Mouse (Mus musculus) urinary bladder, postnatal 14 days (tissue): Measurements from ENCODE around the gene Mroh7.
"Not testable (repeated sequence)": the region's sequence is repeated elsewhere in the genome, so short reads cannot be mapped to it uniquely, and the experiment has no call there.

Experiments
- DNase-seq: peaks from one replicate; pipeline ENCODE4 v3.0.0; 2021; ENCODE audit warnings: low spot score

Gene Mroh7

DNA sequence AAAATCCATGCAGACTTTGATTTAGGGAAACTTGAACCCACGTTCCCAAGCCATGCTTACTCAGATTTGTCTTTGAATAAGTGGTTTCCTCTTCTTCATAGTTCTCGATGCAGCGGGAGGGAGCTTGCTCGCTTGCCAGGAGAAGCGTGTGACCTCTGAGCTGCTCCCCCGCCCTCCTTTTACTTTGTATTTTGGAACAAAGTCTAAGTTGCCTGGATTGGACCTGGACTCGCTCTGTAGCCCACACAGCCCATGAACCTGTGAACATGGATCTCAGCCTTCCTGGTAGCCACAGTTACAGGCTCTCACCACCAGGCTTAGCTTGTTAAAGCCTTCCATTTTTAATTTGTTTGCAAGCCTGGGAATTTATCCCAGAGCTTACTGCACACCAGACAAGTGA lies at the start of gene Mroh7:
Gene Mroh7, minus strand, starts transcription at position 112 of the 400 bp plus-strand sequence.
- DNase-seq = no peak

DNA sequence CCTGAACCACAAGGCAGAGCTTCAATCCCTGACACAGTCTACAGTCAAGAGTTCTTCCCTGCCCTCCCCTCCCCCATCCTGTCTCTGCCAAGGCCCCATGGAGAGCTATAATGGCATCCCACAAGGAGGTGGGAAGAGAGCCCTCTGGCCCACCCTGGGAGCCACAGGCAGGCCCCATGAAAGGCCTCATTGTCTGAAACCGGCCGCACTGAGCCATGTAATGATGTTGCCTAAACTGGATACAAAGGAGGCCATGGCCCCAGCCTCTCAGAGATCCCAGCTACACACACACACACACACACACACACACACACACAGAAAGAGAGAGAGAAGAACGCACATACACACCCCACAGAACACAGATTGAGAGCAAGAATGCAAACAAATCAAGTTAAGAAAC lies 49.3 kb upstream of the Mroh7 start:
- no peak for DNase-seq

DNA sequence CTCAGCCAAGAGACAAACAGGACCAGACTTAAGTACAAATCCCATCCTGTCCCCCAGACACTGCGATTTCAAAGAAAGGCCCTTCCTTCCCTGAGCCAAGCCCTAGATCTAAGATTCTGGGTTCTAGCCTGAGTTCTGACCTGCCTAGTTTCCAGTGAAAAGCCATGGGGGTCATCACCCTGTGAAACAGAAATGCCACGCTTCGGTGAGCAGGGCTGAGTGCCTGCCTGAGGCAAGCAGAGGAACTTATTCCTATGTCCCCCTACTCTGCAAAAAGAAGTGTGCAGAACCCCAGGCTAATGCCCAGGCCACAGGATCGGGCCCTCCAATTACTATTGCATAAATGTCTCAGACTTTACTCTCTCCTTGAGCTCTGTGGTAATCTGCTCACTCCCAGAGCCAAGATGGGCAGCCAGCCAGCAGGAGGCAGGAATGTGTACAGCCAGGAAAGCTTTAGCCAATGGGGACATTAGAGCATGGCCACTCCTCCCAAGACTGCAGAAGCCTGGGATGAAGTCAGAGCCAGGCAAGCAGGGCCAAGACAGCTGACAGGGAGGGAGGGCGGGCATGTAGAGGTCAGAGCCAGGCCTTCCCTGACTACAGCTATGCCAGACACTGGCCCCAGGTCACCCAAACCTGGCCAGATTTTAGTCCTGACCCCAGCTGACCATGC lies 47.5 kb upstream of the Mroh7 start:
- peak; percentile 93 for DNase-seq

DNA sequence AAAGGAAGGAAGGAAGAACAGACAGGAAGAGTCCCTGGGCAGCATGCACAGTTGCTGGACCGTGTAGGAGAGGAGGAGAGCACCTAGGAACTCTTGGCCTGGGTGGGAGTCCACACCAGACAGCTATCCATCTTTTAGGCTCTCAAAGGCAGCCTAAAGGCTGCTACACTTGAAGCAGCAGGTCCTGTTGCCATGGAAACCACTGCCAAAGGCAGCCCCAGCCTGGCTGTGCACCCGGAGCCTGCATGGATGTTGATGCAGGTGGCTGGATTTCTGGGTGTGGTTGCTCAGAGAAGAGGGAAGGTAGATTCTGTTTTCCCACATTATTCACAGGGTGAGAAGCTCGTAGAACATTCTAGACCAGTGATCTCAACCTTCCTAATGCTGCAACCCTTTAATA lies 46.3 kb upstream of the Mroh7 start:
- no peak for DNase-seq

DNA sequence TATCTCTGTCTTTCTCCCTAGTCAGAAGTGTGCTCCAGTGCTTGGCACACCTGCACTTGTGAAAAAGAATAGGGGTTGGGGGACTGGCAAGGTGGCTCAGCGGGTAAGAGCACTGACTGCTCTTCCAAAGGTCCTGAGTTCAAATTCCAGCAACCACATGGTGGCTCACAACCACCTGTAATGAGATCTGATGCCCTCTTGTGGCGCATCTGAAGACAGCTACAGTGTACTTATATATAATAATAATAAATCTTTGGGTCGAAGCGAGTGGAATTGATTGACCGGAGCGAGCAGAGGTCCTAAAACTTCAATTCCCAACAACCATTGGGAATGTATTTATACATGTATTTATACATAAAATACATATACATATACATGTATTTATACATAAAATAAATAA lies 45.0 kb upstream of the Mroh7 start:
- DNase-seq = not testable (repeated sequence)

DNA sequence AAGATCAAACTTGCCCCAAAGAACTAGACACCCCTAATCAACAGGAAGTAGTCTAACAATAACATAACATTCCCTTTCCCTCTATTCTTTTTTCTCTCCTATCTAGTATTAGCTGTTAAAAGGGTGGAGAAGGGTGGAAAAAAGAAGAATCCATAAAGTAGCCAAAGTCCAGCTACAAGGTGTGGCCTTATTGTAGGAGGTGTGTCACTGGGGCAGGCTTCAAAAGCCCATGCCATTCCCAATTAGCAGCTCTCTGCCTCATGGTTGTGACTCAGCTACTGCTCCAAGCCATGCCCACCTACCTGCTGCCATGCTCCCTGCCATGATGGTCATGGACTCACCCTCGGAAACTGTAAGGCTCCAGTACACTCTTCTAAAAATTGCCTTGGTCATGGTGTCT lies 41.8 kb upstream of the Mroh7 start:
- DNase-seq = no peak

DNA sequence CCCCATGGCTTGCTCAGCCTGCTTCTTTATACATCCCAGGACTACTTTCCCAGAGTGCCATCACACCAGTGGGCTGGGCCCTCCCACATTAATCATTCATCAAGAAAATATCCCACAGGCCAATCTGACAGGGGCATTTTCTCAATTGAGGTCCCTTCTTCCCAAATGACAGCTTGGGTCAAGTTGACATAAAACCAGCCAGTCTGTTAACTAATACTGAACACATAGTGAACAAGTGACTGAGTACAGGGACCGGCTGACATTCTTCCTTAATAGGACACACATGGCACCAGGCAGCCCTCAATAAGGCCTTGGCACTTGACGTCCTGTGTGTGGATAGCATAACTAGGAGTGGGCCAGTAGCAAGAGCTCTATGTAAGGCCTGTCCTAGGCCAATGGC lies 38.6 kb upstream of the Mroh7 start:
- DNase-seq = no peak

DNA sequence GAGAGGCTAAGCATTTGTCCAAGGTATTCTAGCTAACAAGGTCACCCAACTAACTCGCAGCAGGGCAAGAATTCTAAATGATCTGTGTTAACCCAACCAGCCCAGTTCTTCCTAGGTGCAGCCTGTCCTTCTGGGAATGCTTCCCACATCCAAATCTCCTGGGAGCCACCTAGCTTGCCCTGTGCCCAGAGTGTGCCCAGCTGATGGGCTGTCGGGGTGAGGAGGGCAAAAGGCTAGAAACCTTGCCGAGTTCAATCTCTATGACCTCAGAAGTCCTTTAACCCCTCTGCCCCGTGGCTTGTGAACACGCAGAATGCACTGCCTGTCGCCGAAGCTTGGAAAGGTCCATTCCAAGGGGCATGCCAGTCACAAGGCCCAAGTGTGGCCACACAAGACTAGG lies 33.4 kb upstream of the Mroh7 start:
- DNase-seq = no peak

DNA sequence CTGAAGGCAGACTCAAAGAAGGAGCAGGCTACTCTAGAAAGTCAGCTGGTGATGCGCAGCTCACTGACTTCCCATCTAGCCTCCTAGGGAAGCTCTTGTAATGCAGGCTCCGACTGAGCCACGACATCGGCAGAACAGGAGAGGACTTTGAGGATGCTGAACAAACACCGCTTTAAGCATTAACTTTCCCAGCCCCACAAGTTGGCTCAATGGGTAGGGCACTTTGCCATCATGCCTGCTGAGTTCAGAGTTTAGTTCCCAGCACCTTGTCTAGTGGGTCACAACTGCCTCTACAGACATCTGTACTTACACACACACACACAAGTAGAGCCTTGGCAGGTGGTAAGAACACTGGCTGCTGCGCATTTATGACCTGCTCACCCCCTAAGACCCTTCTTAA lies 21.0 kb upstream of the Mroh7 start:
- DNase-seq = no peak

DNA sequence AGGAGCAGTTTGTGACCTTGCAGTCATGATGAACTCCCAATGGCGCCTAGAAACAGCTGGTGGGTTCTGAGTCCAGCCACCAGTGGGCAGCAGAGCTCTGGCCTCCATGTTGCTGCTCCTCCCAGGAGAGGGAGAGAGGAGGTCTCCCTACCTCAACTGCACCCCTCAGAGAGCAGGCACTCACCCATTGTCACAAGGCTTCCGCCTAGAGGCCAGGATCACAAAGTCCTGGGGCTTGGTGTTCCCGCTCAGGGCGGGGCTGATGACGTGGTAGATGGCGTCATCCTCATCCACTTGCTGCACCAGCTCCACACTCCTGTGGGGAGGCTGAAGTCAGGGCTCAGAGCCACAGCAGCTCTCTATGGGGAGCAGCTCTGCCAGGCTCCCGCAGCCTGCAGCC lies 19.0 kb upstream of the Mroh7 start:
- DNase-seq = peak; percentile 58

DNA sequence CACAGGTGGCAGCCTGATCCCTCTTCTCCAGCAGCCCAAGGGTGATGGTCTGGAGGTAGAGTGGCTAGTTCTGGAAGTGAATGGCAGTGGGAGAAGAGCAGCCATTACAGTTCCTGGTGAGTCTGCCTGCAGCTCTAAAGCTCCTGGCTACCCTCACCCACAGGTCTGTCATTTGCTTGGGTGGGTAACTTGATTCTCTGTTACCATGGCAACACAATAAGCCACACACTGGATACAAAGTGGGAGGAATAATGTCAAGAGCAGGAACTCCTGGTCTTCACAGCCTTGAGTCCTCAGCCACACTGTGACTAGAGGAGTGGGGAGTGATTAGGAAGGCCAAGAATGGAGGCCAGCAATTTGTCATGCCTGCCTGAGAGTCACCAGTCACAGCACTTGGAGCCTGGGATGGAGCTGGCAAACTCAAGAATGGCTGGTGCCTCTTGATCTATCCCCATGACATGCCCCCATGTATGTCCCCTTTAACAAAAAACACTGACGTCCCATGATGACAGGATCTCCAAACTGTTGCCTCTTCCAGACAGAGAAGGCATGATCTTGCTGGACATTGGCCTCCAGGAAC lies 16.4 kb upstream of the Mroh7 start:
- DNase-seq = no peak

DNA sequence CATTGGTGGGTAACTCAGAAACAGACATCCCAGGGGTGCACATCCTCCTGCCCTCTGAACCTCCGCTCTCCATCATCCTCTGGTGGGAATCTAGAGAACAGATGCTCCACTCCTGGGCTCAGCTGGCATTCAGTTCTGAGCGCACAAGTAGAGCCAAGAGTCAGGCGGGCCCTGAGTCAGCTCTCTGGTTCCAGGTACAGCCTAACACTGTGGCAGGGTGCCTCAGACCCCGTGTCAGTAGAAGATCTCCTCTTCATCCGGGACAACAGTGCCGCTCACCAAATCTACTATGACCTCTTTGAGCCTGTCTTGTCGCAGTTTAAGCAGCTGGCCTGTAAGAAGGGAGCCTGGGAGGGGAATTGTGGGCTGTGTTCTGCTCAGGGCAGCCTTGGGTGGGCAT lies 15.1 kb upstream of the Mroh7 start:
- peak; percentile 23 for DNase-seq

DNA sequence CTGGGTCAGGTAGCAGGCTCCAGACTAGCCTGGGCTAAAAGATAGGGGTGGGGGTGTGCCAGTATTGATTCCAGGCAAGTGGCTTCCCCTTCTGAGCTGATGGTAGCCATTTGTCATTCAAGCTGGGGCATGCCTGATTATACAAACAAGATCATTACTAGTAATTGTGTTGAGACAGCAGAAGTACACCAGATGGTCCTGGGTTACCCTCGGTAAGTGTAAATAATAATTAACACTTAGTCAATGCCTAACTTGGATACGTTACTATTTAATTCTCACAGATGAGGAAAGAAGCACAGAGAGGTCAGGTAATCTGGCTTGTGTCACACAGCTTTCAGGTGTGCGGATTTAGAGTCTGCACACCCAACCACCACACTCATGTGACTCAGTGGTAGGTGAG lies 7.2 kb upstream of the Mroh7 start:
- DNase-seq = no peak

DNA sequence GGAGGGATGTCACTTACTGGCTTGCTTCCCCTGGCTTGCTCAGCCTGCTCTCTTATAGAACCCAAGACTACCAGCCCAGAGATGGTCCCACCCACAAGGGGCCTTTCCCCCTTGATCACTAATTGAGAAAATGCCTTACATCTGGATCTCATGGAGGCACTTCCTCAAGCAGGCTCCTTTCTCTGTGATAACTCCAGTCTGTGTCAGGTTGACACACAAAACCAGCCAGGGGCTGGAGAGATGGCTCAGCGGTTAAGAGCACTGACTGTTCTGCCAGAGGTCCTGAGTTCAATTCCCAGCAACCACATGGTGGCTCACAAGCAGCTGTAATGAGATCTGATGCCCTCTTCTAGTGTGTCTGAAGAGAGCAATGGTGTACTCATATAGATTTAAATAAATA lies 6.2 kb upstream of the Mroh7 start:
- DNase-seq = not testable (repeated sequence)

DNA sequence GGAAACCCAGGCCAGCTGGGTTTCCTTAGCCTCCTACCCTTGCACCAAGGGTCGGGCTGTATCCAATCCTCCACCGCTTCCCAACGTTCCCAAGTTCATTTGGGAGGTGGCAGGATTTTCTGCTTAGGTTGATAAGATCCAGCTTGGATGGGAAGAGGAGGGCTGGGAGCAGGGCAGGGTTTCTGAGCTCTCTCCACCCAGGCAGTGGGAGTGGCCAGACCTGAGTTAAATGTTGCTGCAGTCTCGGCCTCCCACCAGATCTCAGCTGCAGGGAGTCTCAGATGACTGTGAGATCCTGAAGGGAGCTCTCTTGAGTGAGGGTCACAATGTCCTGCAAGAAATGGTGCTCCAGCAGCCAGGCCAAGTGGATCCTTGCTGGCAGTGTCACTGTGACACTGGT lies 2.9 kb upstream of the Mroh7 start, which contains the start of gene Fam151a:
Gene Fam151a, plus strand, starts transcription at position 254 of the 400 bp plus-strand sequence.
- no peak for DNase-seq

DNA sequence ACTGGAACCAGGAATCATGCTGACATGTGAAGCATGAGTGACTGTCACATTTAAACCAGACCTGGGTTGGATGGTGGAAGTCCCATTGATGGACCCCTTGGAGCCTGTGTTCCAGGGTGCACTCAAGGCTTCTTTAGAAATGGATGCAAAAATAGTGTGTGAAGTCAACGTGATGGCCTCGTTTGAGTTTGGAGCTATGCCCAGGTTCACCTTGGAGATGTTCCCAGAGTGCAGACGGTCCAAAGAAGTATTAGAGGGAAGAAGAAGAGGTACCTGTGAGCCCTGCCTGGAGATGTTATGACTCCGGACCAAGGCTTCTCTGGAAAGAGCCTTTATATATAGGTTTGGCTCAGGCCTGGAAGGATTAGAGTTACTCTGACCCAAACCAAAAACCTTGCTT lies 10.1 kb downstream of the Mroh7 start:
- DNase-seq = no peak

DNA sequence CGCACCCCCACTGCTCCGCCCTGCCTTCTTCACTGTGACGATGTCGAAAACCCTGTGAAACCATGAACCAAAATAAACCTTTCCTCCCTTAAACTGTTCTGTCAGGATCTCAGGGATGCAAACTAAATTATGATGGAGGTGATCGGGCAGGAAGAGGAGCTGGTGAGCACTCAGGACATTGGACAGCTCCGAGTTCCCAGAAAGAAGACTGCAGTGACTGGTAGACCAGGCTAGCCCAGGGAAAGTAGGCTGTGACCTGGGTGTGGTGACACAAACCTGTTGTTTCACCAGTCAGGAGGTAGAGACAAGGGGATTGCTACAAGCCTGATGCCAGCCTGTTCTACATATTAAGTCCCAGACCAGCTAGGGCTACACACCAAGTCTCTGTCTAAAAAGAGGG lies 17.1 kb downstream of the Mroh7 start:
- no peak for DNase-seq

DNA sequence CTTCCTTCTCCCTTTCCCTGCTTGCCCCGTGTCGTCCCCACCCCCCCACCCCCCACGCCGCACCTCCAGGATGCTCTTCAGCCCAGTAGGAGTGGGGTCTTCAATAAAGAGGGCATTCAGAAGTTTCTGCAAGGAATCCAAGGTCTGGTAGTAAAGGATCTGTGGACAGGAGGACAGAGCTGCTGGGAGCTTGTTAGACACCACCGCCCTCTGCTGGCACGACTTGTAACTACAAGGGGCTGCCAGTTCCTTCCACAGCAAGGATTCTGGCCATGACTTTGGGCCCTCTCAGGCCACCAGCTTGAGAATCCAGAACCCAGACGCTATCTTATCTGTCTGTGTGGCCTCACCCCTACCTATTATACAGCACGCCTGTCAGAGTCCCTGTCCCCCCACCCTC lies 22.3 kb downstream of the Mroh7 start:
- peak; percentile 86 for DNase-seq

DNA sequence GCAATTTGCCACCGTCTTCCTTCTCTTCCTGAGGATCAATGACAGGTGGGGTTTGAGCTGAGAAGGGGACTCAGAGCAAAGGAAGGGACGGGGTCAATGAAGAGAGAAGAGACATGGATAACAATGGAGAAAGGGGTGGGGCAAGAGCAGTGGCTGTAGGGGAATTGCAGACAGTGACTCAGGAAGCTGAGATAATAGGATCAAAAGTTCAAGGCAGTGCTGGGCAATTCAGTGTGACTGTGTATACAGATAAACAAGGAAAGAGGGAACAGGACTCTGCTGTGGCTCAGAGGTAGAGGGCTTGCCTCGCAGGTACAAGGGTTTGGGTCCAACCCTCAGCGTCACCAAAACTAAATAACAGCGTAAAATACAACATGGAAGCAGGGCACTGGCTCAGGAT lies 22.8 kb downstream of the Mroh7 start:
- DNase-seq = no peak

DNA sequence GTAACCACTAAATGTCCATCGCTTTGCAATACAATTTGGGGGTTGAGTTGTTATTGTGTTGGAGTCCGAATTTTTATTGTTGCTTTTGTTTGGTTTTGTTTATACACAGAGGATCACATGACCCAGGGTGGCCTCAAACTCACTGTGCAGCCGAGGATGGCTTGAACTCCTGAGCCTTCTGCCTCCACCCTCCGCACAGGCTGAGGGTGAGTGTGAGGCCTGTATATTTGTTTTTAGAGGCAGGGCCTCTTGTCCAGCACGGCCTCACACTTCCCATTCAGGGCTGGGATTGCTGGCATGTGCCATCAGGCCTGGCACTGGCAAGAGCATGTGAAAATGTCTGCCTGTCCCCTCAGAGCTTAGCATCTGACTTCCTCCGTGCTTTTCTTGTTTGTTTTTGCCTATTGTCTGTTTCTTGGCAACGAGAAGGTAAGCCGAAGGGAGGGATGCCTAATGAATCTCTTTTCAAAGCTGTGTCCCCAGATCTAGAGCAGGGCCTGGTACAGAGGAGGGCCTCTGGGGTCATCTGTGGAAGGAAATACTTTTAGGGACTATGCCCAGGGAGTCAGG lies 25.5 kb downstream of the Mroh7 start:
- no peak for DNase-seq

DNA sequence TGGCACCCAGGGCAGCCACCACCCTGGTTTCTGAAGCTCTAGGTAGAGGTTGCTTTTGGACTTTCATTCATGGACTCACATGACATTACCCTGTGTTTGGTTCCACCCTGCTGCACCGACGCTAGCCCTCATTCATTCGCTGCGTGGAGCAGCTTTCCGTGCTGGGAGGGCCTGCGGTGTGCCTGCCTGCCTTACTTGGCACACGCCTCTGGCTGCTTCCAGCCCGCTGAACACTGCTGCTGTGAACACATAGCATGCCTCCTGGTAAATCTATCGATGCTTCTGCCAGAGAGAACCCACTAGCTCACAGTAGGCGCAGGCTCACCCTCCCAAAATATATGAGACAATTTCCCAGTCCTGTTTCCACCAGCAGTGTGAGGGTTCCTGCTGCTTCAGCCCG lies 26.3 kb downstream of the Mroh7 start:
- DNase-seq = no peak

DNA sequence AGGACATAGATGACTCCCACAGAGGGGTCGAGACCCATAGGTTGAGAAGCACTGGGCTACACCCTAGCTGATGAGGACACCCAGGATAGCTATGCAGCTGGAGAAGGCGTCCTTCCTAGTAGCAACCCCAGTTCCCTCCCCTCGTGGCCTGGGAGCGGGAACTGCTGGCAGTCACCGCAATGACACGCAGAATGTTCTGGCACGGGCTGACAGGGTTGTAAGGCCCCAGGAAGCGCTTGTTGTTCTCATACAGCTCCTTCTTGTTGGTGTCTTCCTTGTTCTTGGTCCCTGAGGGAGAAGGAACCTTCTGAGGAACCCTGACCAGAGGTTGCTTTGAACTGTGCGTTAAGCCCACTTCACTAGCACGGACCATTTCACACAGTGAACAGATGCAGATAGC lies 26.8 kb downstream of the Mroh7 start:
- no peak for DNase-seq

DNA sequence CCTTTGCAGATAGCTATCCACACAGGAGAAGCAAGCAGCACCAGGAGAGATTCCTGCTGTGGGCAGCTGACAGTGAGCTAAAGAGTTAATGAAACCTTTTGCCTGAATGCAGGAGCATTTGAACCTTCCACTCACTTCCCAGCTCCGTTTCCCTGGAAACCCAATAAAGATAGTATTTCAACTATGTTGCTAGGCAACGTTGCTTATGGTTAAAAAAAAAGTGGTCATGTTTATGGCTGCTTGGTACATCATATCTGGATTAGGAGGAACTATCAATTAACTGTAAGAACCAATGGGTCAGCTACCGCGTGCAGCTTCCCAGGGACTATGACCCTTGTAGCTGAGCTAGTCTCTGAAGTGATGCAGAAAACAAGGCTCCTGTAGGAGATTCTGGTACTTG lies 29.9 kb downstream of the Mroh7 start:
- DNase-seq = no peak

DNA sequence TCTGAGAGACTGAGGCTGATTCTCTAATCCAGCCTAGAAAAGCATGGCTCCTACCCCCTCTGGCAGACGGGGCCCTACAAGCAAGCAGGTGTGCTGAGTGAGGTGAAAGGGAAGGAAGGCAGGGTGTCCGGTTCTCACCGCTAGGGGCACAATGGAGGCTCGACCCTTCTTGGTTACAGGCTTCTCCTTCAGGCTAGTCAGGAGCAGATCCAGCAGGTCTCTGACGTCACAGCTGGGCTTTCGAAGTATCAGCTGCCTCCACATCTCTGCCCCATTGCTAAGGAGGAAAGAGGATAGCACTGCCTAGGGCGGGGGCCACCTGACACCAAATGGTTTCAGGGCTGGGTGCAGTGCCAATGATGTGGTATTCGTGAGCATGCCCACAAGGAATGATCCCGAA lies 30.7 kb downstream of the Mroh7 start:
- peak; percentile 33 for DNase-seq
